Mouse (Mus musculus) liver, embryonic 14.5 days (tissue): ENCODE data around the gene Spindoc.

Experiments used
- CTCF ChIP-seq: IDR thresholded peaks from 2 replicates; pipeline ENCODE4 v1.5.1; 2016; ENCODE audit warnings: antibody characterized with exemption, low read depth, control low read depth
- EP300 ChIP-seq: IDR thresholded peaks from 2 replicates; pipeline ENCODE4 v1.6.1; 2016; ENCODE audit warnings: antibody characterized with exemption, low read depth

- TF ChIP-seq EP300 (no peak), CTCF (no peak)
Measured at GRCm38 (mm10) chr19:7339867-7340266, 42.9 kb downstream of the Spindoc start.
